Mouse (Mus musculus): ENCODE measurements at regions not wholly inside any gene's neighbourhood (a gene's known extent, or its start where the extent isn't known, plus 50 kb on each side); places are given as distances from the start of the nearest gene placed in this dataset.

- TF ChIP-seq EP300 (IDR thresholded peaks at IDR 0.05; ENCODE audit: insufficient read depth, low read depth, low read length) (no peak), CTCF (IDR thresholded peaks at IDR 0.05; ENCODE audit: low read depth, low read length) (no peak), POLR2A (IDR thresholded peaks at IDR 0.05; ENCODE audit: insufficient read depth, low read length) (no peak)
These were observed 175.9 kb upstream of the Ttc29 start for GRCm38 (mm10) chr8:78037218-78037617.

Data from ES-Bruce4 (cell line).